In the genomic region with DNA sequence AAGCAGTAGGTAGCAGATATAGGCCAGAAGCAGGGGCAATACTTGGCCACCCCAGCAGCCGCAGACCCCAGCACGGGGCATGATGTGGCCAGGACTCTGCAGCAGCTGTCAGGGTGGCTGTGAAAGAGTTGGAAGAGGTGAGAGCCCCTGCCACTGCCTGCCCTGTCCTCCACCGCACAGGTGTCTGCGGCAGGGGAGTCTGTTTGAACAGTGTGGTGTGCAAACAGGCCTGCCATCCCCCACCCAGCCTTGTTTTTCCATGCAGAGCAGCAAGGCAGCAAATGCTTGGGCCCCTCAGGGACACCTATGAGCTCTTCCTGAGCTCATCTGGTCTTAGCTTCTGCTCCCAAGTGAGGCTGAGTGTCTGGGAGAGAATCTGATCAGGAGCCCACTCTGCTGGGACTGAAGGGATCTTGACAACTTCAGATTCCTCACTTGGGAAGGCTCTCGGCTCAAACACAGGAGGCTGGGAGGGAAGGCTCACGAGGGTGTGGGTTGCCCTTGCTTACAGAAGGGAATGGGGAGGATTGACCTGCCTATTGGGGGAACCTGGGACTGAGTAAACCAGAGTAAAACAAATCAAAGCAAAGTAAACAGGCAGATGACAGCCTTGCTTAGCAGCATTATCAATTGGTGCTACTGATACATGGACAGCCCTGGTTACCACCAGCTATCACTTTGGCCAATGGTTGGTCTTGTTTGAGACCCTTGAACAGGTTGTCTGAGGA, we compare ENCODE assay signal across 25 mouse cellular contexts. TPM values are rescaled to one million over a fixed set of nuclear protein-coding genes. Genes with fewer than 3 reads are reported as not detected.
DNase-seq lines count a peak whose midpoint lies in the region; ATAC-seq and TF ChIP-seq lines count a peak whose summit lies in the region.
"Had no signal": no experiment of that assay in that cellular context is flagged by ENCODE, and none has a peak within 500 bp of the region (broad histone marks: within the 10 kb centered on the region; RNA-seq: fewer than 3 reads in every experiment).

A gene (minus strand): TSS at position 118 of the 728 bp plus-strand sequence.

- ATAC-seq in embryonic facial prominence, embryonic 14.5 days (ENCODE audit: low read depth) = 0 out of 2 replicates have a peak, but pooled peaks have one; percentile 26
- ATAC-seq in lung, embryonic 15.5 days (ENCODE audit: borderline replicate concordance, extremely low read depth, low FRiP score, low TSS enrichment) = peak; percentile 58; the same call in 1 of the 2 replicates
- peak; percentile 81 for ATAC-seq in liver, embryonic 15.5 days (ENCODE audit: insufficient read depth)
- ATAC-seq in stomach, postnatal 0 days (ENCODE audit: low FRiP score, low TSS enrichment) = peak; percentile 28; the same call in 1 of the 2 replicates
- no peak for ATAC-seq in midbrain, embryonic 15.5 days (replicated peaks)
- ATAC-seq: forebrain, embryonic 14.5 days; hindbrain, postnatal 0 days had no signal

- TF ChIP-seq EP300 in stomach, postnatal 0 days (optimal IDR thresholded peaks at IDR 0.05) = no peak

- 70% methylated on average over 6 of the region's 6 CpGs for WGBS in embryonic facial prominence, embryonic 14.5 days
- WGBS in embryonic facial prominence, embryonic 10.5 days = 80% methylated on average over 6 of the region's 6 CpGs
- WGBS in lung, embryonic 15.5 days = 39% methylated on average over 6 of the region's 6 CpGs
- 54% methylated on average over 6 of the region's 6 CpGs for WGBS in liver, embryonic 15.5 days (ENCODE audit: insufficient replicate concordance)
- 44% methylated on average over 6 of the region's 6 CpGs for WGBS in stomach, postnatal 0 days
- WGBS in midbrain, embryonic 15.5 days = 83% methylated on average over 6 of the region's 6 CpGs

- DNase-seq in embryonic facial prominence, embryonic 14.5 days (ENCODE audit: low spot score) = no peak
- no peak for DNase-seq in embryonic facial prominence, embryonic 10.5 days (ENCODE audit: low spot score)
- DNase-seq in lung, postnatal 25 days (ENCODE audit: low spot score) = no peak
- DNase-seq in stomach, postnatal 0 days (ENCODE audit: low spot score) = peak; percentile 33
- DNase-seq in urinary bladder, adult 18-20 months (ENCODE audit: low spot score in 2 of 2) = no peak
- DNase-seq: adrenal gland, postnatal 25 days; cerebellum, adult 11 months; gastrocnemius, adult 2 months; kidney, adult 2 months; lung, adult 2 months; thymus, postnatal 14 days had no signal

- no peaks in the 10 kb centered on the region for H3K4me1 ChIP-seq in embryonic facial prominence, embryonic 14.5 days (ENCODE audit: control insufficient read depth, insufficient read depth, low read length)
- H3K4me1 ChIP-seq in embryonic facial prominence, embryonic 10.5 days = no peaks in the 10 kb centered on the region
- peaks cover 15% of the 10 kb centered on the region; the same call in 1 of the 2 replicates for H3K4me1 ChIP-seq in lung, embryonic 15.5 days
- H3K4me1 ChIP-seq in liver, embryonic 15.5 days (replicated peaks) = no peaks in the 10 kb centered on the region
- no peaks in the 10 kb centered on the region for H3K4me1 ChIP-seq in stomach, postnatal 0 days (replicated peaks; ENCODE audit: control insufficient read depth, insufficient read depth)
- no peaks in the 10 kb centered on the region for H3K4me1 ChIP-seq in midbrain, embryonic 15.5 days

- no peaks in the 10 kb centered on the region for H3K36me3 ChIP-seq in embryonic facial prominence, embryonic 14.5 days (ENCODE audit: control insufficient read depth, insufficient read depth, low read length)
- H3K36me3 ChIP-seq in embryonic facial prominence, embryonic 10.5 days (replicated peaks) = no peaks in the 10 kb centered on the region
- no peaks in the 10 kb centered on the region for H3K36me3 ChIP-seq in lung, embryonic 15.5 days
- no peaks in the 10 kb centered on the region for H3K36me3 ChIP-seq in liver, embryonic 15.5 days (replicated peaks)
- H3K36me3 ChIP-seq in stomach, postnatal 0 days (ENCODE audit: control insufficient read depth, insufficient read depth, low read length) = no peaks in the 10 kb centered on the region
- no peaks in the 10 kb centered on the region for H3K36me3 ChIP-seq in midbrain, embryonic 15.5 days (replicated peaks)
- H3K36me3 ChIP-seq: heart, embryonic 10.5 days had no signal

- H3K4me2 ChIP-seq in embryonic facial prominence, embryonic 14.5 days (ENCODE audit: low read depth, low read length) = no peak within 1 kb of the TSS
- no peak within 1 kb of the TSS for H3K4me2 ChIP-seq in lung, embryonic 15.5 days
- H3K4me2 ChIP-seq in liver, embryonic 15.5 days = peak within 1 kb of the TSS; percentile 32
- H3K4me2 ChIP-seq in stomach, postnatal 0 days (replicated peaks; ENCODE audit: low read depth) = no peak within 1 kb of the TSS
- no peak within 1 kb of the TSS for H3K4me2 ChIP-seq in midbrain, embryonic 15.5 days
- H3K4me2 ChIP-seq: midbrain, embryonic 11.5 days had no signal

- no peak within 1 kb of the TSS for H3K9ac ChIP-seq in embryonic facial prominence, embryonic 14.5 days (ENCODE audit: low read depth, low read length)
- H3K9ac ChIP-seq in lung, embryonic 15.5 days = no peak within 1 kb of the TSS; the same call in 1 of the 2 replicates
- no peak within 1 kb of the TSS for H3K9ac ChIP-seq in liver, embryonic 15.5 days
- H3K9ac ChIP-seq in stomach, postnatal 0 days (ENCODE audit: low read length) = no peak within 1 kb of the TSS
- H3K9ac ChIP-seq in midbrain, embryonic 15.5 days = no peak within 1 kb of the TSS

- no peaks in the 10 kb centered on the region for H3K27me3 ChIP-seq in embryonic facial prominence, embryonic 14.5 days (replicated peaks; ENCODE audit: control insufficient read depth, insufficient read depth, low read length)
- no peaks in the 10 kb centered on the region for H3K27me3 ChIP-seq in embryonic facial prominence, embryonic 10.5 days (replicated peaks; ENCODE audit: low read depth, poor library complexity, severe bottlenecking)
- H3K27me3 ChIP-seq in lung, embryonic 15.5 days = no peaks in the 10 kb centered on the region
- H3K27me3 ChIP-seq in liver, embryonic 15.5 days = no peaks in the 10 kb centered on the region
- H3K27me3 ChIP-seq in stomach, postnatal 0 days (ENCODE audit: control insufficient read depth, insufficient read depth, low read length) = no peaks in the 10 kb centered on the region
- H3K27me3 ChIP-seq in midbrain, embryonic 15.5 days (replicated peaks) = no peaks in the 10 kb centered on the region

- TF ChIP-seq CTCF in stomach, postnatal 0 days (IDR thresholded peaks at IDR 0.05; ENCODE audit: low read depth) = no peak

- H3K9me3 ChIP-seq in embryonic facial prominence, embryonic 14.5 days (ENCODE audit: control insufficient read depth, low read length) = peaks cover 3% of the 10 kb centered on the region
- 0 out of 2 replicates have a peak, but pooled peaks cover 4% of the 10 kb centered on the region for H3K9me3 ChIP-seq in embryonic facial prominence, embryonic 10.5 days
- H3K9me3 ChIP-seq in lung, embryonic 15.5 days = no peaks in the 10 kb centered on the region
- H3K9me3 ChIP-seq in liver, embryonic 15.5 days (replicated peaks) = no peaks in the 10 kb centered on the region
- H3K9me3 ChIP-seq in stomach, postnatal 0 days (ENCODE audit: control insufficient read depth, low read length) = no peaks in the 10 kb centered on the region
- 0 out of 2 replicates have a peak, but pooled peaks cover 2% of the 10 kb centered on the region for H3K9me3 ChIP-seq in midbrain, embryonic 15.5 days
- H3K9me3 ChIP-seq: heart, embryonic 10.5 days had no signal

- no peak within 1 kb of the TSS for H3K4me3 ChIP-seq in embryonic facial prominence, embryonic 14.5 days (ENCODE audit: low read depth, low read length)
- no peak within 1 kb of the TSS for H3K4me3 ChIP-seq in embryonic facial prominence, embryonic 10.5 days
- no peak within 1 kb of the TSS for H3K4me3 ChIP-seq in lung, embryonic 15.5 days
- peak within 1 kb of the TSS; percentile 14; the same call in 1 of the 2 replicates for H3K4me3 ChIP-seq in liver, embryonic 15.5 days (replicated peaks)
- H3K4me3 ChIP-seq in stomach, postnatal 0 days (ENCODE audit: low read depth, low read length) = no peak within 1 kb of the TSS
- H3K4me3 ChIP-seq in midbrain, embryonic 15.5 days = no peak within 1 kb of the TSS
- H3K4me3 ChIP-seq: gastrocnemius, adult 2 months; heart, embryonic 10.5 days; layer of hippocampus, adult 2 months had no signal

- no peak within 1 kb of the TSS for H3K27ac ChIP-seq in embryonic facial prominence, embryonic 14.5 days (replicated peaks; ENCODE audit: low read depth, low read length)
- H3K27ac ChIP-seq in embryonic facial prominence, embryonic 10.5 days (replicated peaks) = no peak within 1 kb of the TSS
- no peak within 1 kb of the TSS; the same call in 1 of the 2 replicates for H3K27ac ChIP-seq in lung, embryonic 15.5 days
- H3K27ac ChIP-seq in liver, embryonic 15.5 days (replicated peaks) = 0 out of 2 replicates have a peak within 1 kb of the TSS, but pooled peaks have one; percentile 6
- H3K27ac ChIP-seq in stomach, postnatal 0 days (replicated peaks) = peak within 1 kb of the TSS; percentile 40; the same call in 1 of the 2 replicates
- no peak within 1 kb of the TSS for H3K27ac ChIP-seq in midbrain, embryonic 15.5 days
- H3K27ac ChIP-seq: gastrocnemius, adult 2 months; heart, embryonic 10.5 days; hindbrain, postnatal 0 days; layer of hippocampus, adult 2 months had no signal

RNA-seq across cellular contexts. Expression of the gene that starts here (rescaled TPM):
- 0.47 and 0.54 TPM in 2 replicates for polyA plus RNA-seq in embryonic facial prominence, embryonic 14.5 days (2014; fragmentation: Nextera tagmentation; extraction: Ambion mirVana)
- 0.32 TPM in 1 of 2 replicates, not detected in the other for polyA plus RNA-seq in embryonic facial prominence, embryonic 10.5 days (2016; fragmentation: Nextera tagmentation; extraction: Ambion mirVana)
- 1.3 and 3.0 TPM in 2 replicates for polyA plus RNA-seq in lung, embryonic 15.5 days (2015; fragmentation: Nextera tagmentation; extraction: Ambion mirVana)
- polyA plus RNA-seq in liver, embryonic 15.5 days (2015; fragmentation: Nextera tagmentation; extraction: Ambion mirVana) = 11.3 and 14.1 TPM in 2 replicates
- polyA plus RNA-seq in stomach, postnatal 0 days (2015; fragmentation: Nextera tagmentation; extraction: Ambion mirVana) = 4.8 and 5.7 TPM in 2 replicates
- polyA plus RNA-seq in midbrain, embryonic 15.5 days (2015; fragmentation: Nextera tagmentation; extraction: Ambion mirVana) = 0.17 TPM in 1 of 2 replicates, not detected in the other
- polyA plus RNA-seq: cortical plate, adult 2 months; forebrain, embryonic 14.5 days; frontal cortex, adult 2 months; gonadal fat pad, adult 2 months; heart, embryonic 16.5 days; hindbrain, postnatal 0 days; kidney, adult 2 months; limb, embryonic 11.5 days; lung, adult 2 months; midbrain, embryonic 11.5 days; testis, adult 2 months had no signal

Comparison
In these comparisons a context has a peak if more than half of its experiments do, and no peak if none do; other contexts are left out.
1. Peak in ATAC-seq in embryonic facial prominence, embryonic 14.5 days; RNA of the gene not detected or under 1 TPM.
2. H3K27ac ChIP-seq: peak in liver, embryonic 15.5 days (single experiment) and stomach, postnatal 0 days (single experiment); none in embryonic facial prominence, embryonic 14.5 days (single experiment), embryonic facial prominence, embryonic 10.5 days (single experiment), lung, embryonic 15.5 days (single experiment) and midbrain, embryonic 15.5 days (single experiment).